Mouse (Mus musculus) olfactory bulb, adult 2 months (tissue): ENCODE results near the gene Dram1.

ENCODE experiments used
- CTCF ChIP-seq: fragments of 200-500 bp; IDR thresholded peaks from 2 replicates; pipeline ENCODE4 v1.5.1; 2012; ENCODE audit warnings: low read depth, mild to moderate bottlenecking, low read length, moderate library complexity; ENCODE audit not compliant: insufficient read depth
- POLR2A ChIP-seq: fragments of 200-500 bp; IDR thresholded peaks from 2 replicates; pipeline ENCODE4 v1.6.1; 2012; ENCODE audit warnings: mild to moderate bottlenecking, low read depth, low read length, moderate library complexity; ENCODE audit not compliant: insufficient read depth

GRCm38 (mm10) chr10:88341368-88341767 is 37.5 kb downstream of the Dram1 start:
- no peak for TF ChIP-seq CTCF
- TF ChIP-seq POLR2A = no peak
